Mouse (Mus musculus): ENCODE results near the gene Naaa. TPM values are rescaled to one million over a fixed set of nuclear protein-coding genes. Genes with fewer than 3 reads are reported as not detected.
A peak's percentile ranks its signal among the peaks of the same experiment; 100 is the strongest.

Naaa gene
- total and polyA plus RNA-seq, 3 experiments: 14.5 to 16.2 (median 15.4) TPM

GRCm38 (mm10) chr5:92229514-92229913 is 48.5 kb downstream of the Naaa start:
- no peaks in the 10 kb centered on the region for H3K9me3 ChIP-seq (replicated peaks; ENCODE audit: low read length)
- no peaks in the 10 kb centered on the region for H3K27me3 ChIP-seq (replicated peaks)
- H3K36me3 ChIP-seq (replicated peaks in 1 of 2; ENCODE audit: control insufficient read depth in 1 of 2, insufficient read depth in 1 of 2, low read length in 1 of 2): peaks cover 0 to 12% of the 10 kb centered on the region in 2 experiments
- H3K4me1 ChIP-seq (ENCODE audit: control insufficient read depth in 1 of 2, insufficient read depth in 2 of 2): peaks cover 12 to 41% of the 10 kb centered on the region in 2 experiments
- peak overlapping the region; percentile 86 for H3K4me2 ChIP-seq (ENCODE audit: insufficient read depth, low read depth, poor library complexity, severe bottlenecking)
- H3K9ac ChIP-seq (ENCODE audit: insufficient read depth, low read depth): peak overlapping the region; percentile 24
- peak overlapping the region; percentile 73; the same call in 1 of the 2 replicates for H3K27ac ChIP-seq (ENCODE audit: insufficient read depth, low read depth)
- H3K4me3 ChIP-seq (replicated peaks in 1 of 3; ENCODE audit: low read depth in 2 of 3, low read length in 2 of 3, poor library complexity in 1 of 3): no peak overlapping the region
- no peaks in the 10 kb centered on the region for H3K79me2 ChIP-seq (replicated peaks; ENCODE audit: control insufficient read depth, extremely low read depth, insufficient read depth, poor library complexity, severe bottlenecking)
- peak; percentile 35; the same call in 1 of the 2 replicates for TF ChIP-seq IRF4 (IDR thresholded peaks at IDR 0.05; ENCODE audit: low read depth, low read length)
- TF ChIP-seq TBP (conservative IDR thresholded peaks at IDR 0.05; ENCODE audit: low read depth, low read length): 0 out of 2 replicates have a peak, but pooled peaks have one; percentile 21
- no peak for TF ChIP-seq POLR2AphosphoS2 (IDR thresholded peaks at IDR 0.05; ENCODE audit: low read depth, low read length)
- peak; percentile 29; the same call in 1 of the 2 replicates for TF ChIP-seq BHLHE40 (IDR thresholded peaks at IDR 0.05; ENCODE audit: low read depth, low read length)
- no peak for TF ChIP-seq SMC3 (IDR thresholded peaks at IDR 0.05; ENCODE audit: low read depth, low read length)
- TF ChIP-seq TCF12 (IDR thresholded peaks at IDR 0.05; ENCODE audit: low read depth, low read length): peak; percentile 44; the same call in 1 of the 2 replicates
- TF ChIP-seq MEF2A (IDR thresholded peaks at IDR 0.05; ENCODE audit: borderline replicate concordance, low read depth, low read length): peak; percentile 45
- TF ChIP-seq CHD1 (IDR thresholded peaks at IDR 0.05; ENCODE audit: low read depth, low read length): no peak
- peak; percentile 72 for TF ChIP-seq EP300 (IDR thresholded peaks at IDR 0.05; ENCODE audit: low read length)
- peak; percentile 42; the same call in 1 of the 2 replicates for TF ChIP-seq ETS1 (conservative IDR thresholded peaks at IDR 0.05; ENCODE audit: low read depth, low read length)
- in situ Hi-C loops (cut with MboI; ENCODE audit: low pct_ligation_motif_present, low pct_unique_long_range_greater_than_20kb, low sequenced_read_pairs) (no loop called here), dilution Hi-C loops (cut with MboI; ENCODE audit: extremely low pct_ligation_motif_present, extremely low pct_unique_long_range_greater_than_20kb, low sequenced_read_pairs) (no loop called here)
- DNase-seq (ENCODE audit: extremely low read depth): peak; percentile 83

- peak overlapping the region; percentile 80 for H3K9ac ChIP-seq (ENCODE audit: insufficient read depth, low read depth)
- H3K27ac ChIP-seq (ENCODE audit: insufficient read depth, low read depth): peak overlapping the region; percentile 68
- H3K4me3 ChIP-seq (replicated peaks in 1 of 3; ENCODE audit: low read depth in 2 of 3, low read length in 2 of 3, poor library complexity in 1 of 3): peak overlapping the region; percentile 56 to 68 (median 62)
- in situ Hi-C loops (cut with MboI; ENCODE audit: low pct_ligation_motif_present, low pct_unique_long_range_greater_than_20kb, low sequenced_read_pairs): no loop called here
- peak; percentile 97 for DNase-seq (ENCODE audit: extremely low read depth)
- H3K4me1 ChIP-seq (ENCODE audit: control insufficient read depth in 1 of 2, insufficient read depth in 2 of 2): peaks cover 12 to 38% of the 10 kb centered on the region in 2 experiments
- TF ChIP-seq CTCF (conservative IDR thresholded peaks at IDR 0.05 in 1 of 2, IDR thresholded peaks at IDR 0.05 in 1 of 2; ENCODE audit: low read depth in 2 of 2, low read length in 2 of 2) (peak in 1 of 2 experiments; percentile 55; a peak in 2 of 4 replicates), NELFE (IDR thresholded peaks at IDR 0.05; ENCODE audit: low read depth, low read length) (peak; percentile 65; the same call in 1 of the 2 replicates), SIN3A (IDR thresholded peaks at IDR 0.05; ENCODE audit: low read length) (peak; percentile 69), ZKSCAN1 (IDR thresholded peaks at IDR 0.05; ENCODE audit: borderline replicate concordance, low read depth, low read length) (no peak), MAFK (IDR thresholded peaks at IDR 0.05; ENCODE audit: insufficient replicate concordance, low read length) (no peak), POLR2A (IDR thresholded peaks at IDR 0.05; ENCODE audit: low read depth, low read length) (peak; percentile 76), NRF1 (IDR thresholded peaks at IDR 0.05; ENCODE audit: low read depth, low read length) (0 out of 2 replicates have a peak, but pooled peaks have one; percentile 22), TBP (conservative IDR thresholded peaks at IDR 0.05; ENCODE audit: low read depth, low read length) (peak; percentile 85), TCF12 (IDR thresholded peaks at IDR 0.05; ENCODE audit: low read depth, low read length) (peak; percentile 86), JUN (IDR thresholded peaks at IDR 0.05; ENCODE audit: insufficient read depth, low read depth, low read length) (no peak), KAT2A (IDR thresholded peaks at IDR 0.05; ENCODE audit: insufficient replicate concordance, low read length) (no peak), ZC3H11A (IDR thresholded peaks at IDR 0.05; ENCODE audit: low read depth, low read length) (no peak), POLR2AphosphoS2 (IDR thresholded peaks at IDR 0.05; ENCODE audit: low read depth, low read length) (no peak), EP300 (IDR thresholded peaks at IDR 0.05; ENCODE audit: low read length) (no peak), ZNF384 (IDR thresholded peaks at IDR 0.05; ENCODE audit: low read depth, low read length) (peak; percentile 83), ZMIZ1 (IDR thresholded peaks at IDR 0.05; ENCODE audit: low read depth, low read length) (no peak; the same call in 1 of the 2 replicates), ELF1 (IDR thresholded peaks at IDR 0.05; ENCODE audit: low read depth, low read length) (no peak), BHLHE40 (IDR thresholded peaks at IDR 0.05; ENCODE audit: low read depth, low read length) (no peak), RAD21 (IDR thresholded peaks at IDR 0.05; ENCODE audit: low read depth, low read length) (peak; percentile 8)
- H3K9me3 ChIP-seq (replicated peaks; ENCODE audit: low read length): no peaks in the 10 kb centered on the region
- H3K4me2 ChIP-seq (ENCODE audit: insufficient read depth, low read depth, poor library complexity, severe bottlenecking): peak overlapping the region; percentile 89
- dilution Hi-C loops (cut with MboI; ENCODE audit: extremely low pct_ligation_motif_present, extremely low pct_unique_long_range_greater_than_20kb, low sequenced_read_pairs): no loop called here
- peaks cover 0 to 12% of the 10 kb centered on the region in 2 experiments for H3K36me3 ChIP-seq (replicated peaks in 1 of 2; ENCODE audit: control insufficient read depth in 1 of 2, insufficient read depth in 1 of 2, low read length in 1 of 2)
- H3K27me3 ChIP-seq (replicated peaks): no peaks in the 10 kb centered on the region
- H3K79me2 ChIP-seq (replicated peaks; ENCODE audit: control insufficient read depth, extremely low read depth, insufficient read depth, poor library complexity, severe bottlenecking): no peaks in the 10 kb centered on the region
These were observed 49.2 kb downstream of the Naaa start for GRCm38 (mm10) chr5:92228776-92229175.

All from CH12.LX (cell line).